Mouse (Mus musculus) adrenal gland (tissue): ENCODE measurements around the gene Abcd2.

Experiments
- intact Hi-C: fragments of 180-260 bp; cut with DNase I; formaldehyde crosslinking; loops from one replicate; pipeline ENCODE4 v1.15.1; 2025

The Abcd2 gene

GRCm38 (mm10) chr15:91163454-91163853 is 28.1 kb downstream of the Abcd2 start:
- intact Hi-C loops = no loop called here

DNA sequence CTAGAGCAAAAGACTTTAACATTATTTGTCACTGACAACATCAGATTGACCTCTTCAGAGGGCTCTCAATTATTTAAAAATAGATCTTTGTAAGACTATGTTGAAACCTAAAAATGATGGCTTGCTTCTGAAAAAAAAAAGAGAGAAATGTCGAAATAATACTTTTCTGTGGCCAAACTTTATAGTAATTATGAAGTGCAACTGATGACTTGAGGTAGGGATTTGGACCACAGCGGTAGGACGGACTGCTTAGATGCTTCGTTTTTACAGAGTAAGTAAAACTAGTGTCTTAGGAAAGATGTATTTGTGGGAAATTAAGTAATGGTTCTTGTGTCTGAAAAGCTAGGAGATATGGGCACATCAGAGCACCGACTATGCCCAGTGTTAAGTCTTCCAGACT is 30.4 kb downstream of the Abcd2 start:
- intact Hi-C loops = no loop called here

DNA sequence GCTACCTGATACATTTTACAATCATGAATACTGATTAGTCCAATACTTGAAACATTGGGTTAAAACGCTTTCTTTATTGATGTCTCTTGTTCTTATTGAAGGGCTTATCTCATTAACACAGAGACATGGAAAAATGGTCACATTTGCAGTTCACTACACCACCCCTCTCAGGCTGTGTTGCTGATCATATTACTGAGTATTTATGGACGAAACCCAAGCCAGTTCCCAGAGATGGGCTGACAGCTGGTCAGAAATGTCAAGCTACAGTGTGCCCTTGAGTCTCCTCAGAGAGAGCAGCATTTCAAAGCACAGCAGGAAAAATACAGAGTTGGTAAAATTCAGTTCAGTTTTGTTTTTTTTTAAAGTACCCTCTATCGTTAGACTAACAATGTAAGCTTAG is 38.3 kb downstream of the Abcd2 start:
- intact Hi-C loops = no loop called here

GRCm38 (mm10) chr15:91152592-91152991 is 39.0 kb downstream of the Abcd2 start:
- intact Hi-C loops = no loop called here

DNA sequence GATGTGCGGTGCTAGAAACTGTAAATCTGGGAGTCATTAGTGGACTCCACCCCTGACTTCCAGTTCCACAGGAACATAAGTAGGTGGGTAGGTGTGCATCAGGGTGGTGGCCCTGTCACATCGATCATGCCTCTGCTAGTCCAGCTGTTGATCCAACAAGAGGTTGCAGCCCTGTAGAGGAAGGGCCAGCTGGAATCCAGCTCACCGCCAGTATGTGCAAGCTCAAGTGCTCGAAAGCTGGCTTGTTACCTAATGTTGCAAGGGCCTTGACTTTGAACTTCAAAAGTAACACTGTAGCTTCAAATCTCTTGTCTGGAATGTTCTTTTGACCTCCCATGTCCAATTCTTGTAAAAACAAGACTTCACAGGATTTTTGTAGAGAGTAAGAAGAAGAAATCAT is 67.0 kb downstream of the Abcd2 start:
- intact Hi-C loops = no loop called here

- intact Hi-C loops = no loop called here
These were observed 78.9 kb downstream of the Abcd2 start for GRCm38 (mm10) chr15:91112555-91113209.

DNA sequence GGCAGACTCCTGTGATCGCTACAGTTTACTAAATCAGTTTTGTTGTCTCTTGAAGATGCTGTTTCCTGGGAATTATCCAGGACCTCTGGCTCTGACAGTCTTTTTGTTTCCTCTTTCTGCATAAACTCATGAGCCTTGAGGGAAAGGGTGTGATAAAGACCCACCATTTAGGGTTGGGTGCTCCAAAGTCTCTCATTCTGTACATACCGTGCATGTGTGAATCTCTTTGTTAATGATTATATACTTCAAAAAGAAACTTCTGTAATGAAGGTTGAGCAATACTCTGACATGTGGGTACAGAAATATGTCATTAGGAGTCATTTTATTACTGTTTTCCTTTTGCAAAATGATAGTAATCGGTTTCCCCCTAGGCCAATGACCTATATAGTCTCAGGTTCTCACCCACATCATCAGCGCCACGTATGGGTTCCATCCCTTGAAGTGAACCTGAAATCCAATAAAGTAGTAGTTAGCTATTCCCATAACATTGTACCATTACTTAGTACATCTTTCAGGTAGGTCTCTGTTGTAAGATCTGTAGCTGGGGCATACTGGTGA is 83.4 kb downstream of the Abcd2 start:
- intact Hi-C loops = no loop called here

DNA sequence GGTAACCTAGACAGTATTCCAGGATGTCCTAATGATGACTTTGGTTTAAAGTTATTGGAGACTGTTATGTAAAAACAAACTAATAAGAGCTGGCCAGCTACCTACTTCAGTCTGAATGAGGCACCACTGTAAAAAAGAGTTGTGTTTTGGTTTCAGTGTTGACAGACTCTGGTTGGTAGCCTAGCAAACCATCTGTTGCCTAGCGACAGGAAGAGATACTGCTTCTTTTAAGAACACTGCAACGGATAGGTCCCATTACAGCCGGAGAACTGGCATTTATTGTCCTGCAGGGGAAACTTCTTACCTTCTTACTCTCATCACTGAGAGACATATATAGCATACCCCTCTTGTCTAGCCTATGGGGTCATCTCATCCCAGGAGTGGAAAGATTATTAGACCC is 86.7 kb downstream of the Abcd2 start:
- intact Hi-C loops = no loop called here

- intact Hi-C loops = no loop called here
These were observed 87.3 kb downstream of the Abcd2 start for GRCm38 (mm10) chr15:91104276-91104675.

DNA sequence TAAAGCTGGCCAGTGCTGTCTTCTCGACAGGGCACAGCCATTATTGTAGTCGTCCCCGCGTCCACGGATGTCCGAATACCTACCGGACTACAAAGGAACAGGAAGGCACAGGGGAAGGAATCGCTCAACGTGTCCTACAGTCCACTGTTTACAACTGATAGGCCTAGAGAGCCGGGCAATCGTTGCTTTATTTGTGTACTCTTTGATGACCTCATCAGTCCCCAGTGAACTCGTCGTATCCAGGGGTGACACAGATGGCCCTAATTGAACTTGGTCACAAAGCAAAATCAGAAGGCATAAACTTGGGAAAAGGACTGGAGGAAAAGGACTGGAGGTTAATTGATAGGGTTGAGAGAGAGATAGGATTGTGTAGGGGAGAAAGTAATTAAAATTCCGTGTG is 87.8 kb downstream of the Abcd2 start:
- intact Hi-C loops = no loop called here

- intact Hi-C loops = no loop called here
These were observed 88.3 kb downstream of the Abcd2 start for GRCm38 (mm10) chr15:91103305-91103704.

DNA sequence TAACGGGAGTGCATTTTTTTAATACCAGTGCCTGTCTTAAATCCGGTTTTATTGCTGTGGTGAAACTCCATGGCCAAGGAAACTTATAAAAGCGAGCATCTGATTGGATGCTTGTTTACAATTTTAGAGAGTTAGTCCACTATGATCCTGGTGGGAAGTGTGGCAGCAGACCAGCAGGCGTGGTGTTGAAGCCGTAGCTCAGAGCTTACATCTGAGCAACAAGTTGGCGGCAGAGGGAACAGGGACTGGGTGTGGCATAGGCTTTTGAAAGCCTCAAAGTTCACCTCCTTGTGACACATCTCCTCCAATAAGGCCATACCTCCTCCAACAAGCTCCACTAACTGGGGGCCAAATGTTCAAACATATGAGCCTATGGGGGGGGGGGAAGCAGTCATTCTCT is 95.0 kb downstream of the Abcd2 start:
- intact Hi-C loops = no loop called here
